Mouse (Mus musculus): ENCODE data around the gene Slc6a16. TPM values are rescaled to one million over a fixed set of nuclear protein-coding genes. Genes with fewer than 3 reads are reported as not detected.

Gene Slc6a16
- polyA plus RNA-seq, 1 experiment, result 0.63 TPM

- Histone ChIP-seq H3K27me3 (ENCODE audit: control insufficient read depth, insufficient read depth, low read length, poor library complexity, severe bottlenecking) (no peaks in the 10 kb centered on the region), H3K4me1 (ENCODE audit: control insufficient read depth, insufficient read depth, low read length) (peaks cover 1% of the 10 kb centered on the region), H3K4me3 (ENCODE audit: low read depth, low read length) (no peak overlapping the region), H3K9ac (ENCODE audit: low read depth, poor library complexity, severe bottlenecking) (no peak overlapping the region), H3K27ac (ENCODE audit: insufficient read depth, low read length) (no peak overlapping the region), H3K36me3 (ENCODE audit: control insufficient read depth, insufficient read depth, low read length, poor library complexity, severe bottlenecking) (0 out of 2 replicates have a peak, but pooled peaks cover 2% of the 10 kb centered on the region), H3K9me3 (replicated peaks; ENCODE audit: control insufficient read depth, insufficient read depth, low read length, poor library complexity, severe bottlenecking) (no peaks in the 10 kb centered on the region)
- no peak for TF ChIP-seq POLR2A (IDR thresholded peaks at IDR 0.05; ENCODE audit: insufficient read depth, low read length)
- TF ChIP-seq EP300 (IDR thresholded peaks at IDR 0.05; ENCODE audit: insufficient read depth, low read depth, low read length), result no peak
- no peak for TF ChIP-seq CTCF (IDR thresholded peaks at IDR 0.05; ENCODE audit: low read depth, low read length)
These were observed 72.6 kb downstream of the Slc6a16 start for GRCm38 (mm10) chr7:45313495-45313894.

GRCm38 (mm10) chr7:45315182-45315701 is 74.4 kb downstream of the Slc6a16 start:
- H3K4me3 ChIP-seq (ENCODE audit: low read depth, low read length), result no peak overlapping the region
- 0 out of 2 replicates have a peak, but pooled peaks cover 2% of the 10 kb centered on the region for H3K36me3 ChIP-seq (ENCODE audit: control insufficient read depth, insufficient read depth, low read length, poor library complexity, severe bottlenecking)
- H3K9ac ChIP-seq (ENCODE audit: low read depth, poor library complexity, severe bottlenecking), result no peak overlapping the region
- peaks cover 1% of the 10 kb centered on the region for H3K4me1 ChIP-seq (ENCODE audit: control insufficient read depth, insufficient read depth, low read length)
- TF ChIP-seq POLR2A (IDR thresholded peaks at IDR 0.05; ENCODE audit: insufficient read depth, low read length), result no peak
- no peak for TF ChIP-seq EP300 (IDR thresholded peaks at IDR 0.05; ENCODE audit: insufficient read depth, low read depth, low read length)
- TF ChIP-seq CTCF (IDR thresholded peaks at IDR 0.05; ENCODE audit: low read depth, low read length), result no peak
- H3K27ac ChIP-seq (ENCODE audit: insufficient read depth, low read length), result no peak overlapping the region
- no peaks in the 10 kb centered on the region for H3K27me3 ChIP-seq (ENCODE audit: control insufficient read depth, insufficient read depth, low read length, poor library complexity, severe bottlenecking)
- no peaks in the 10 kb centered on the region for H3K9me3 ChIP-seq (replicated peaks; ENCODE audit: control insufficient read depth, insufficient read depth, low read length, poor library complexity, severe bottlenecking)

GRCm38 (mm10) chr7:45316536-45316935 is 75.7 kb downstream of the Slc6a16 start:
- 0 out of 2 replicates have a peak, but pooled peaks cover 2% of the 10 kb centered on the region for H3K36me3 ChIP-seq (ENCODE audit: control insufficient read depth, insufficient read depth, low read length, poor library complexity, severe bottlenecking)
- H3K27me3 ChIP-seq (ENCODE audit: control insufficient read depth, insufficient read depth, low read length, poor library complexity, severe bottlenecking), result no peaks in the 10 kb centered on the region
- H3K9ac ChIP-seq (ENCODE audit: low read depth, poor library complexity, severe bottlenecking), result no peak overlapping the region
- H3K4me3 ChIP-seq (ENCODE audit: low read depth, low read length), result no peak overlapping the region; the same call in 1 of the 2 replicates
- H3K4me1 ChIP-seq (ENCODE audit: control insufficient read depth, insufficient read depth, low read length), result peaks cover 1% of the 10 kb centered on the region
- no peak overlapping the region for H3K27ac ChIP-seq (ENCODE audit: insufficient read depth, low read length)
- no peaks in the 10 kb centered on the region for H3K9me3 ChIP-seq (replicated peaks; ENCODE audit: control insufficient read depth, insufficient read depth, low read length, poor library complexity, severe bottlenecking)
- TF ChIP-seq EP300 (IDR thresholded peaks at IDR 0.05; ENCODE audit: insufficient read depth, low read depth, low read length) (no peak), CTCF (IDR thresholded peaks at IDR 0.05; ENCODE audit: low read depth, low read length) (no peak), POLR2A (IDR thresholded peaks at IDR 0.05; ENCODE audit: insufficient read depth, low read length) (no peak)

- Histone ChIP-seq H3K9ac (ENCODE audit: low read depth, poor library complexity, severe bottlenecking) (no peak overlapping the region), H3K36me3 (ENCODE audit: control insufficient read depth, insufficient read depth, low read length, poor library complexity, severe bottlenecking) (no peaks in the 10 kb centered on the region), H3K4me3 (ENCODE audit: low read depth, low read length) (no peak overlapping the region), H3K27ac (ENCODE audit: insufficient read depth, low read length) (no peak overlapping the region), H3K27me3 (ENCODE audit: control insufficient read depth, insufficient read depth, low read length, poor library complexity, severe bottlenecking) (no peaks in the 10 kb centered on the region), H3K9me3 (replicated peaks; ENCODE audit: control insufficient read depth, insufficient read depth, low read length, poor library complexity, severe bottlenecking) (peaks cover 4% of the 10 kb centered on the region), H3K4me1 (ENCODE audit: control insufficient read depth, insufficient read depth, low read length) (peaks cover 4% of the 10 kb centered on the region)
- TF ChIP-seq CTCF (IDR thresholded peaks at IDR 0.05; ENCODE audit: low read depth, low read length) (no peak), POLR2A (IDR thresholded peaks at IDR 0.05; ENCODE audit: insufficient read depth, low read length) (no peak), EP300 (IDR thresholded peaks at IDR 0.05; ENCODE audit: insufficient read depth, low read depth, low read length) (no peak)
These were observed 81.4 kb downstream of the Slc6a16 start for GRCm38 (mm10) chr7:45322245-45322644.

Other genes starting within 250 kb of the Slc6a16 start
- gene Irf3, start 243.4 kb upstream of the Slc6a16 start, polyA plus RNA-seq (2011; ENCODE audit: insufficient read depth, insufficient read length, low read depth, missing spikeins), result 56.1 and 57.5 TPM in 2 replicates
- 41.9 and 46.8 TPM in 2 replicates for gene Bcl2l12, start 242.4 kb upstream of the Slc6a16 start, polyA plus RNA-seq (2011; ENCODE audit: insufficient read depth, insufficient read length, low read depth, missing spikeins)
- 64.2 and 73.2 TPM in 2 replicates for gene Scaf1, start 224.7 kb upstream of the Slc6a16 start, polyA plus RNA-seq (2011; ENCODE audit: insufficient read depth, insufficient read length, low read depth, missing spikeins)
- gene Rras, start 223.1 kb upstream of the Slc6a16 start, polyA plus RNA-seq (2011; ENCODE audit: insufficient read depth, insufficient read length, low read depth, missing spikeins), result 72.4 and 80.4 TPM in 2 replicates
- 35.0 and 35.5 TPM in 2 replicates for gene Prr12, start 188.2 kb upstream of the Slc6a16 start, polyA plus RNA-seq (2011; ENCODE audit: insufficient read depth, insufficient read length, low read depth, missing spikeins)
- 58.1 and 62.4 TPM in 2 replicates for gene Nosip, start 178.7 kb upstream of the Slc6a16 start, polyA plus RNA-seq (2011; ENCODE audit: insufficient read depth, insufficient read length, low read depth, missing spikeins)
- 7.7 and 12.0 TPM in 2 replicates for gene Prrg2, start 178.4 kb upstream of the Slc6a16 start, polyA plus RNA-seq (2011; ENCODE audit: insufficient read depth, insufficient read length, low read depth, missing spikeins)
- 66.7 and 88.2 TPM in 2 replicates for gene Rcn3, start 148.9 kb upstream of the Slc6a16 start, polyA plus RNA-seq (2011; ENCODE audit: insufficient read depth, insufficient read length, low read depth, missing spikeins)
- gene Fcgrt, start 137.2 kb upstream of the Slc6a16 start, polyA plus RNA-seq (2011; ENCODE audit: insufficient read depth, insufficient read length, low read depth, missing spikeins), result 2.0 and 2.5 TPM in 2 replicates
- 2,753 and 2,969 TPM in 2 replicates for gene Rps11, start 116.6 kb upstream of the Slc6a16 start, polyA plus RNA-seq (2011; ENCODE audit: insufficient read depth, insufficient read length, low read depth, missing spikeins)
- gene Rpl13a, start 112.3 kb upstream of the Slc6a16 start, polyA plus RNA-seq (2011; ENCODE audit: insufficient read depth, insufficient read length, low read depth, missing spikeins), result 3,729 and 4,020 TPM in 2 replicates
- not detected in 2 replicates for gene Gm45713, start 104.9 kb upstream of the Slc6a16 start, polyA plus RNA-seq (2011; ENCODE audit: insufficient read depth, insufficient read length, low read depth, missing spikeins)
- gene Flt3l, start 104.7 kb upstream of the Slc6a16 start, polyA plus RNA-seq (2011; ENCODE audit: insufficient read depth, insufficient read length, low read depth, missing spikeins), result 3.0 and 3.7 TPM in 2 replicates
- 38.5 and 43.6 TPM in 2 replicates for gene Pih1d1, start 86.8 kb upstream of the Slc6a16 start, polyA plus RNA-seq (2011; ENCODE audit: insufficient read depth, insufficient read length, low read depth, missing spikeins)
- gene Aldh16a1, start 86.5 kb upstream of the Slc6a16 start, polyA plus RNA-seq (2011; ENCODE audit: insufficient read depth, insufficient read length, low read depth, missing spikeins), result 36.9 and 44.2 TPM in 2 replicates
- gene Slc17a7, start 77.1 kb upstream of the Slc6a16 start, polyA plus RNA-seq (2011; ENCODE audit: insufficient read depth, insufficient read length, low read depth, missing spikeins), result 0.94 and 1.6 TPM in 2 replicates
- gene Gfy, start 61.5 kb upstream of the Slc6a16 start, polyA plus RNA-seq (2011; ENCODE audit: insufficient read depth, insufficient read length, low read depth, missing spikeins), result 0.68 and 1.2 TPM in 2 replicates
- not detected in 2 replicates for gene Pth2, start 60.1 kb upstream of the Slc6a16 start, polyA plus RNA-seq (2011; ENCODE audit: insufficient read depth, insufficient read length, low read depth, missing spikeins)
- 2.2 and 2.6 TPM in 2 replicates for gene Ccdc155, start 36.2 kb upstream of the Slc6a16 start, polyA plus RNA-seq (2011; ENCODE audit: insufficient read depth, insufficient read length, low read depth, missing spikeins)
- 4.2 and 8.6 TPM in 2 replicates for gene Dkkl1, start 28.9 kb upstream of the Slc6a16 start, polyA plus RNA-seq (2011; ENCODE audit: insufficient read depth, insufficient read length, low read depth, missing spikeins)
- 147 and 152 TPM in 2 replicates for gene Tead2, start 25.3 kb upstream of the Slc6a16 start, polyA plus RNA-seq (2011; ENCODE audit: insufficient read depth, insufficient read length, low read depth, missing spikeins)
- gene Cd37, start 2.0 kb upstream of the Slc6a16 start, polyA plus RNA-seq (2011; ENCODE audit: insufficient read depth, insufficient read length, low read depth, missing spikeins), result 2.2 and 3.4 TPM in 2 replicates
- not detected in 2 replicates for gene Slc6a21, start 36.4 kb downstream of the Slc6a16 start, polyA plus RNA-seq (2011; ENCODE audit: insufficient read depth, insufficient read length, low read depth, missing spikeins)
- gene Trpm4, start 92.7 kb downstream of the Slc6a16 start, polyA plus RNA-seq (2011; ENCODE audit: insufficient read depth, insufficient read length, low read depth, missing spikeins), result 18.9 and 19.8 TPM in 2 replicates
- gene Hrc, start 94.2 kb downstream of the Slc6a16 start, polyA plus RNA-seq (2011; ENCODE audit: insufficient read depth, insufficient read length, low read depth, missing spikeins), result 5.2 and 6.9 TPM in 2 replicates
- 7.2 and 9.3 TPM in 2 replicates for gene Ppfia3, start 125.9 kb downstream of the Slc6a16 start, polyA plus RNA-seq (2011; ENCODE audit: insufficient read depth, insufficient read length, low read depth, missing spikeins)
- gene Lin7b, start 129.5 kb downstream of the Slc6a16 start, polyA plus RNA-seq (2011; ENCODE audit: insufficient read depth, insufficient read length, low read depth, missing spikeins), result 0.88 TPM in 1 of 2 replicates, not detected in the other
- 686 and 799 TPM in 2 replicates for gene Snrnp70, start 154.7 kb downstream of the Slc6a16 start, polyA plus RNA-seq (2011; ENCODE audit: insufficient read depth, insufficient read length, low read depth, missing spikeins)
- 0.41 TPM in 1 of 2 replicates, not detected in the other for gene Kcna7, start 164.6 kb downstream of the Slc6a16 start, polyA plus RNA-seq (2011; ENCODE audit: insufficient read depth, insufficient read length, low read depth, missing spikeins)
- 5.0 and 5.2 TPM in 2 replicates for gene Ntf5, start 172.6 kb downstream of the Slc6a16 start, polyA plus RNA-seq (2011; ENCODE audit: insufficient read depth, insufficient read length, low read depth, missing spikeins)
- not detected in 2 replicates for gene Lhb, start 179.7 kb downstream of the Slc6a16 start, polyA plus RNA-seq (2011; ENCODE audit: insufficient read depth, insufficient read length, low read depth, missing spikeins)
- gene Gys1, start 193.8 kb downstream of the Slc6a16 start, polyA plus RNA-seq (2011; ENCODE audit: insufficient read depth, insufficient read length, low read depth, missing spikeins), result 24.4 and 26.7 TPM in 2 replicates
- gene Ruvbl2, start 197.0 kb downstream of the Slc6a16 start, polyA plus RNA-seq (2011; ENCODE audit: insufficient read depth, insufficient read length, low read depth, missing spikeins), result 263 and 267 TPM in 2 replicates
- gene Ftl1, start 218.8 kb downstream of the Slc6a16 start, polyA plus RNA-seq (2011; ENCODE audit: insufficient read depth, insufficient read length, low read depth, missing spikeins), result 5,956 and 6,533 TPM in 2 replicates
- gene Bax, start 225.8 kb downstream of the Slc6a16 start, polyA plus RNA-seq (2011; ENCODE audit: insufficient read depth, insufficient read length, low read depth, missing spikeins), result 250 and 287 TPM in 2 replicates
- 1.3 and 2.4 TPM in 2 replicates for gene Tulp2, start 240.8 kb downstream of the Slc6a16 start, polyA plus RNA-seq (2011; ENCODE audit: insufficient read depth, insufficient read length, low read depth, missing spikeins)
- gene Gm45808, start 245.7 kb downstream of the Slc6a16 start, polyA plus RNA-seq (2011; ENCODE audit: insufficient read depth, insufficient read length, low read depth, missing spikeins), result not detected in 2 replicates
- 15.3 and 15.5 TPM in 2 replicates for gene Dhdh, start 247.7 kb downstream of the Slc6a16 start, polyA plus RNA-seq (2011; ENCODE audit: insufficient read depth, insufficient read length, low read depth, missing spikeins)

All from ES-Bruce4 (cell line).